Mouse (Mus musculus) E14TG2a.4 (cell line): Measurements from ENCODE around the gene Trp53i11.

Experiments used
- CTCF ChIP-seq: conservative IDR thresholded peaks from 2 replicates; pipeline ENCODE4 v1.5.1; 2014; ENCODE audit warnings: low read length
- NANOG ChIP-seq: IDR thresholded peaks from 2 replicates; pipeline ENCODE4 v1.6.1; 2014; ENCODE audit warnings: borderline replicate concordance, low read length, mixed read lengths
- POU5F1 ChIP-seq: IDR thresholded peaks from 2 replicates; pipeline ENCODE4 v1.6.1; 2014; ENCODE audit warnings: low read length, borderline replicate concordance

- TF ChIP-seq CTCF (no peak), NANOG (no peak), POU5F1 (no peak)
These were observed 25.0 kb downstream of the Trp53i11 start for GRCm38 (mm10) chr2:93212386-93212785.
